Mouse (Mus musculus) liver, adult 2 months (tissue): Measurements from ENCODE around the gene Znrf2. TPM values are rescaled to one million over a fixed set of nuclear protein-coding genes. Genes with fewer than 3 reads are reported as not detected.

Experiments
- DNase-seq: peaks from one replicate; pipeline ENCODE4 v3.0.0-alpha.2; 2011; ENCODE audit warnings: low read depth, low spot score; ENCODE audit errors: extremely low read depth
- H3K27ac ChIP-seq: fragments of 200-500 bp; replicated peaks from 2 replicates; pipeline ENCODE4 v1.5.1; 2012; ENCODE audit warnings: low read depth, mild to moderate bottlenecking, control low read depth, inconsistent platforms, low read length; ENCODE audit not compliant: insufficient read depth
- H3K27me3 ChIP-seq: fragments of 200-500 bp; 2 replicates; pipeline ENCODE4 v1.6.1; 2012; ENCODE audit warnings: mild to moderate bottlenecking, moderate library complexity, low read length, inconsistent platforms; ENCODE audit not compliant: control insufficient read depth, insufficient read depth
- H3K36me3 ChIP-seq: fragments of 200-500 bp; 2 replicates; pipeline ENCODE4 v1.6.1; 2012; ENCODE audit warnings: low read length, inconsistent platforms; ENCODE audit not compliant: control insufficient read depth, insufficient read depth
- H3K4me1 ChIP-seq: fragments of 200-500 bp; 2 replicates; pipeline ENCODE4 v1.6.1; 2011; ENCODE audit warnings: low read length; ENCODE audit not compliant: control insufficient read depth, insufficient read depth
- H3K4me3 ChIP-seq: fragments of 200-500 bp; 2 replicates; pipeline ENCODE4 v1.5.1; 2011; ENCODE audit warnings: low read depth, mild to moderate bottlenecking, control low read depth, low read length, moderate library complexity; ENCODE audit not compliant: insufficient read depth
- H3K79me2 ChIP-seq: fragments of 200-500 bp; 2 replicates; pipeline ENCODE4 v1.6.1; 2012; ENCODE audit warnings: inconsistent platforms, mild to moderate bottlenecking, low read length, moderate library complexity; ENCODE audit not compliant: control insufficient read depth, insufficient read depth
- H3K9ac ChIP-seq: fragments of 200-500 bp; 2 replicates; pipeline ENCODE4 v1.6.1; 2012; ENCODE audit warnings: low read depth, mild to moderate bottlenecking, control low read depth, inconsistent platforms, low read length
- CTCF ChIP-seq: fragments of 200-500 bp; IDR thresholded peaks from 2 replicates; pipeline ENCODE4 v1.5.1; 2011; ENCODE audit warnings: low read depth, low read length, control low read depth
- POLR2A ChIP-seq: fragments of 200-500 bp; IDR thresholded peaks from 2 replicates; pipeline ENCODE4 v1.6.1; 2011; ENCODE audit warnings: low read length, control low read depth; ENCODE audit not compliant: insufficient read depth; ENCODE audit errors: extremely low read depth
- WGBS: fragments of 180-500 bp; shearing (Covaris S2); methylation state at CpG from one replicate; pipeline ENCODE4 v1.1.7; 2018; 5-methylcytosine and 5-hydroxymethylcytosine counted together
- polyA plus RNA-seq: library from polyadenylated mRNA; depleted of rRNA; stranded (reverse); fragments of >200 nt; gene quantifications from 2 replicates; pipeline ENCODE4 v1.2.3, GENCODE M21; 2012
- total RNA-seq: library from RNA; depleted of rRNA; stranded (reverse); fragments of >200 nt; gene quantifications from 2 replicates; pipeline ENCODE4 v1.2.3, GENCODE M21; 2014

Znrf2 gene
- total and polyA plus RNA-seq, 2 experiments = 16.2 to 27.8 TPM

- H3K4me3 ChIP-seq = no peak overlapping the region
- H3K79me2 ChIP-seq = peaks cover 38% of the 10 kb centered on the region; the same call in 1 of the 2 replicates
- no peak for DNase-seq
- no peaks in the 10 kb centered on the region for H3K36me3 ChIP-seq
- H3K9ac ChIP-seq = no peak overlapping the region
- H3K4me1 ChIP-seq = peaks cover 16% of the 10 kb centered on the region
- 87% methylated on average over 7 of the region's 7 CpGs for WGBS
- no peak for TF ChIP-seq POLR2A
- TF ChIP-seq CTCF = no peak
- H3K27ac ChIP-seq = no peak overlapping the region
- H3K27me3 ChIP-seq = no peaks in the 10 kb centered on the region
These were observed 13.5 kb downstream of the Znrf2 start for GRCm38 (mm10) chr6:54830048-54830772.

- peaks cover 16% of the 10 kb centered on the region for H3K4me1 ChIP-seq
- TF ChIP-seq CTCF (no peak), POLR2A (no peak)
- no peak overlapping the region for H3K27ac ChIP-seq
- no peaks in the 10 kb centered on the region for H3K36me3 ChIP-seq
- whole genome bisulfite sequencing = 58% methylated on average over 8 of the region's 8 CpGs
- H3K9ac ChIP-seq = no peak overlapping the region
- peaks cover 42% of the 10 kb centered on the region; the same call in 1 of the 2 replicates for H3K79me2 ChIP-seq
- no peak overlapping the region for H3K4me3 ChIP-seq
- no peak for DNase-seq
- H3K27me3 ChIP-seq = no peaks in the 10 kb centered on the region
These were observed 14.5 kb downstream of the Znrf2 start for GRCm38 (mm10) chr6:54831069-54831720.

GRCm38 (mm10) chr6:54833427-54833826 lies 16.7 kb downstream of the Znrf2 start:
- no peak overlapping the region for H3K27ac ChIP-seq
- DNase-seq = no peak
- no peaks in the 10 kb centered on the region for H3K36me3 ChIP-seq
- no peak overlapping the region for H3K9ac ChIP-seq
- no peak for TF ChIP-seq POLR2A
- no peak for TF ChIP-seq CTCF
- H3K4me1 ChIP-seq = peaks cover 11% of the 10 kb centered on the region
- peaks cover 32% of the 10 kb centered on the region; the same call in 1 of the 2 replicates for H3K79me2 ChIP-seq
- WGBS = 73% methylated on average over 2 of the region's 2 CpGs
- no peaks in the 10 kb centered on the region for H3K27me3 ChIP-seq
- no peak overlapping the region for H3K4me3 ChIP-seq

DNA sequence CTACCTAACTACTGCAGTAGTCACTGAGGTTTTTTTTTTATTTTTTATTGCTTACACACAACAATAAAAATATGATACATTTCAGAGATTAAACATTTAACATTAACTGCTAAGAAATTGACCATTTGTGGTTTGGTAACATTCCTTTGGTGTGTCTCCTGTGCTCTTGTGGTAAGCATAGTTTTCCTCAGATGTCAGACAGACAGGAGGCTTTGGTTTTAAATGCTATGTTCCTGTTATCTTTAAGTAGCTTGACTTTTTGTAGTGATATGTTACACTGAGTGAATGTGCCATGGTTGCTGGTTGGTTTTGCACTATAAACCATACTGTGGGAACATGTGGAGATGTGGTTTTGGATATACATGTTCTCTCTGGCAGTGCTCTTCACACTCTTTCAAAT lies 19.9 kb downstream of the Znrf2 start:
- Histone ChIP-seq H3K36me3 (no peaks in the 10 kb centered on the region), H3K4me3 (no peak overlapping the region), H3K27me3 (no peaks in the 10 kb centered on the region), H3K27ac (no peak overlapping the region), H3K79me2 (peaks cover 24% of the 10 kb centered on the region; the same call in 1 of the 2 replicates), H3K9ac (no peak overlapping the region), H3K4me1 (no peaks in the 10 kb centered on the region)
- DNase-seq = no peak
- TF ChIP-seq CTCF = no peak
- no peak for TF ChIP-seq POLR2A

- no peaks in the 10 kb centered on the region for H3K27me3 ChIP-seq
- H3K36me3 ChIP-seq = no peaks in the 10 kb centered on the region
- H3K4me3 ChIP-seq = no peak overlapping the region
- H3K79me2 ChIP-seq = peaks cover 37% of the 10 kb centered on the region; the same call in 1 of the 2 replicates
- no peak overlapping the region for H3K27ac ChIP-seq
- H3K4me1 ChIP-seq = peaks cover 2% of the 10 kb centered on the region; the same call in 1 of the 2 replicates
- no peak overlapping the region for H3K9ac ChIP-seq
- DNase-seq = no peak
- no peak for TF ChIP-seq POLR2A
- no peak for TF ChIP-seq CTCF
These were observed 24.7 kb downstream of the Znrf2 start for GRCm38 (mm10) chr6:54841399-54841798.

DNA sequence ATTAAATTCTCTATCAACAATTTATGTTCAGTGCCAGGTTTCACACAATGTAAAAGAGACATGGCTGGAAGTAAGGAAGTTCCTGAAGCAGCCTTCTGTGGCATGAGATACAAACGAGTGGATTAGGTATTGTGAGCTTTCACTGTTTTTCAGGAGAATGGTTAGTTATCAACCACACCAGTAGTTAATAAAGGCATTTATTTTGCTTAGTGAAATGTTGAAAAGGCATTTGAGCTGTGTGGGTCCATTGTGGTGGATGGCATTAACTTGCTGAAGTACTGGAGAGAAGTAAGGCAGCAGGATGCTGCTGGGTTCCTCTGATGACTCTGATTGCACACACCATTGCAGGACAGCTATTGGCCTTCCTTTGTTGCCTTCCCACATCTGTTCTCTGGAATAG lies 25.3 kb downstream of the Znrf2 start:
- peaks cover 2% of the 10 kb centered on the region; the same call in 1 of the 2 replicates for H3K4me1 ChIP-seq
- H3K27me3 ChIP-seq = no peaks in the 10 kb centered on the region
- DNase-seq = no peak
- no peak overlapping the region for H3K27ac ChIP-seq
- TF ChIP-seq CTCF = no peak
- no peak for TF ChIP-seq POLR2A
- H3K9ac ChIP-seq = no peak overlapping the region
- H3K36me3 ChIP-seq = no peaks in the 10 kb centered on the region
- no peak overlapping the region for H3K4me3 ChIP-seq
- peaks cover 37% of the 10 kb centered on the region; the same call in 1 of the 2 replicates for H3K79me2 ChIP-seq
- 44% methylated on average over 1 of the region's 1 CpGs for WGBS
